Mouse (Mus musculus): ENCODE measurements around the gene Fam129b. TPM values are rescaled to one million over a fixed set of nuclear protein-coding genes. Genes with fewer than 3 reads are reported as not detected.
A peak's percentile ranks its signal among the peaks of the same experiment; 100 is the strongest.

The Fam129b gene
- polyA plus RNA-seq, 1 experiment from 2014 or later, result 11.8 TPM

GRCm38 (mm10) chr2:32968024-32968614, 92.2 kb downstream of the Fam129b start:
- Histone ChIP-seq H3K4me2 (ENCODE audit: low read depth, low read length) (peak overlapping the region; percentile 69), H3K36me3 (ENCODE audit: control insufficient read depth, insufficient read depth, low read length) (peaks cover 12% of the 10 kb centered on the region), H3K27me3 (ENCODE audit: control insufficient read depth, insufficient read depth, low read length) (no peaks in the 10 kb centered on the region), H3K27ac (ENCODE audit: low read depth, low read length) (peak overlapping the region; percentile 95; the same call in 1 of the 2 replicates), H3K9me3 (ENCODE audit: control insufficient read depth, low read length) (no peaks in the 10 kb centered on the region), H3K4me3 (ENCODE audit: low read depth, low read length) (no peak overlapping the region), H3K4me1 (ENCODE audit: control insufficient read depth, insufficient read depth, low read length) (peaks cover 14% of the 10 kb centered on the region), H3K9ac (replicated peaks; ENCODE audit: low read depth, low read length) (peak overlapping the region; percentile 78; the same call in 1 of the 2 replicates)
- WGBS, result 87% methylated on average over 9 of the region's 9 CpGs
- no peak for ATAC-seq (ENCODE audit: low read depth)

DNA sequence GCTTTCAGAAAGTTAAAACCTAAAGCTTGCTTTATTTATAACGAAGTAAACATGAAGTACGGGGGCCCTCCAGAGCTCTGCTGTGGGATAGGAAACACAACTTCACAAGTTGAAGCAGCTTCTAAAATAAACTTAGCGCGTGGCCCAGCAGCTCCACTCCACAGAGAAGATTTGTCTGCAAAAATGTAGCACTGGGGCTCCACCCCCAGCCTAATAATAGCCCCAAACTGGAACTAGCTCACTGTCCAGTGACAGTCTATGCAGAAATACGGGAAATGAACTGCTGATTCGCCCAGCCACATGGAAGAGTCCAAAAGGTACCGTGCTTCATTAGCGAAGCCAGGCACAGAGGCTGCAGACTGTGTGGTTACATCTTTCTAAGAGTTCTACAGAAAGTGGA, 93.4 kb downstream of the Fam129b start:
- no peak for ATAC-seq (ENCODE audit: low read depth)
- no peak overlapping the region for H3K4me2 ChIP-seq (ENCODE audit: low read depth, low read length)
- no peak overlapping the region for H3K4me3 ChIP-seq (ENCODE audit: low read depth, low read length)
- H3K36me3 ChIP-seq (ENCODE audit: control insufficient read depth, insufficient read depth, low read length), result peaks cover 11% of the 10 kb centered on the region; the same call in 1 of the 2 replicates
- WGBS, result 87% methylated on average over 8 of the region's 8 CpGs
- H3K9me3 ChIP-seq (ENCODE audit: control insufficient read depth, low read length), result no peaks in the 10 kb centered on the region
- no peaks in the 10 kb centered on the region for H3K27me3 ChIP-seq (ENCODE audit: control insufficient read depth, insufficient read depth, low read length)
- H3K9ac ChIP-seq (replicated peaks; ENCODE audit: low read depth, low read length), result no peak overlapping the region
- H3K27ac ChIP-seq (ENCODE audit: low read depth, low read length), result no peak overlapping the region
- peaks cover 11% of the 10 kb centered on the region for H3K4me1 ChIP-seq (ENCODE audit: control insufficient read depth, insufficient read depth, low read length)

DNA sequence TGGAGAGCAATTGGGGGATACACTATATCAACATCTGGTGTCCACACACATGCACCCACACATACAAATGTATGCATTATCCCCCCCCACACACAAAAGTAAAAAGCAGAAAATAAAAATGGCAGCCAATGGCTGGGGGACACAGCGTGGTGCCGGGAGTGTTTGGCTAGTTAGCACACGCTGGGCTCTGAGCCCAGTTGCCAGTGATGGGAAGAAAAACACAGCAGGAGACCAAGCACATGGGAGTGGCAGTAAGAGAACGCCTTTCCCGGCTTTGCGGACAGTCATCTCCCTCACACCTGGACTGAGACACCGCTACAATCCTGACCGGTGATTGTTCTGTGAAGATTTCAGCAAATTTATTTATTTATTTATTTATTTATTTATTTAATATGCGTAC, 95.3 kb downstream of the Fam129b start:
- no peak overlapping the region for H3K9ac ChIP-seq (replicated peaks; ENCODE audit: low read depth, low read length)
- WGBS, result 32% methylated on average over 9 of the region's 9 CpGs
- H3K4me3 ChIP-seq (ENCODE audit: low read depth, low read length), result no peak overlapping the region
- no peaks in the 10 kb centered on the region for H3K9me3 ChIP-seq (ENCODE audit: control insufficient read depth, low read length)
- H3K27ac ChIP-seq (ENCODE audit: low read depth, low read length), result no peak overlapping the region
- no peak overlapping the region for H3K4me2 ChIP-seq (ENCODE audit: low read depth, low read length)
- ATAC-seq (ENCODE audit: low read depth), result no peak
- H3K36me3 ChIP-seq (ENCODE audit: control insufficient read depth, insufficient read depth, low read length), result peaks cover 10% of the 10 kb centered on the region
- H3K4me1 ChIP-seq (ENCODE audit: control insufficient read depth, insufficient read depth, low read length), result peaks cover 9% of the 10 kb centered on the region
- no peaks in the 10 kb centered on the region for H3K27me3 ChIP-seq (ENCODE audit: control insufficient read depth, insufficient read depth, low read length)

- Histone ChIP-seq H3K4me1 (ENCODE audit: control insufficient read depth, insufficient read depth, low read length) (no peaks in the 10 kb centered on the region), H3K9ac (replicated peaks; ENCODE audit: low read depth, low read length) (no peak overlapping the region), H3K27me3 (ENCODE audit: control insufficient read depth, insufficient read depth, low read length) (no peaks in the 10 kb centered on the region), H3K9me3 (ENCODE audit: control insufficient read depth, low read length) (no peaks in the 10 kb centered on the region), H3K36me3 (ENCODE audit: control insufficient read depth, insufficient read depth, low read length) (peaks cover 13% of the 10 kb centered on the region), H3K4me2 (ENCODE audit: low read depth, low read length) (no peak overlapping the region), H3K4me3 (ENCODE audit: low read depth, low read length) (no peak overlapping the region), H3K27ac (ENCODE audit: low read depth, low read length) (no peak overlapping the region)
- 90% methylated on average over 8 of the region's 8 CpGs for WGBS
- ATAC-seq (ENCODE audit: low read depth), result no peak
Measured at GRCm38 (mm10) chr2:32974216-32974615, 98.3 kb downstream of the Fam129b start.

Other genes starting within 250 kb of the Fam129b start
- gene Eng, start 229.5 kb upstream of the Fam129b start, polyA plus RNA-seq (2014; fragmentation: Nextera tagmentation; extraction: Ambion mirVana), result 13.0 and 22.9 TPM in 2 replicates
- gene Fpgs, start 172.0 kb upstream of the Fam129b start, polyA plus RNA-seq (2014; fragmentation: Nextera tagmentation; extraction: Ambion mirVana), result 14.6 and 15.3 TPM in 2 replicates
- 54.4 and 57.5 TPM in 2 replicates for gene Cdk9, start 163.0 kb upstream of the Fam129b start, polyA plus RNA-seq (2014; fragmentation: Nextera tagmentation; extraction: Ambion mirVana)
- 41.2 and 51.2 TPM in 2 replicates for gene Sh2d3c, start 155.1 kb upstream of the Fam129b start, polyA plus RNA-seq (2014; fragmentation: Nextera tagmentation; extraction: Ambion mirVana)
- gene 6330409D20Rik, start 135.1 kb upstream of the Fam129b start, polyA plus RNA-seq (2014; fragmentation: Nextera tagmentation; extraction: Ambion mirVana), result 3.9 TPM in 2 replicates
- gene Tor2a, start 118.9 kb upstream of the Fam129b start, polyA plus RNA-seq (2014; fragmentation: Nextera tagmentation; extraction: Ambion mirVana), result 56.0 and 57.6 TPM in 2 replicates
- gene Ttc16, start 100.5 kb upstream of the Fam129b start, polyA plus RNA-seq (2014; fragmentation: Nextera tagmentation; extraction: Ambion mirVana), result 0.36 and 0.82 TPM in 2 replicates
- 3.7 and 4.8 TPM in 2 replicates for gene Ptrh1, start 100.3 kb upstream of the Fam129b start, polyA plus RNA-seq (2014; fragmentation: Nextera tagmentation; extraction: Ambion mirVana)
- gene Cfap157, start 91.7 kb upstream of the Fam129b start, polyA plus RNA-seq (2014; fragmentation: Nextera tagmentation; extraction: Ambion mirVana), result 0.48 TPM in 2 replicates
- gene Stxbp1, start 28.9 kb upstream of the Fam129b start, polyA plus RNA-seq (2014; fragmentation: Nextera tagmentation; extraction: Ambion mirVana), result 290 and 312 TPM in 2 replicates
- 99.4 and 113 TPM in 2 replicates for gene Rpl12, start 85.4 kb downstream of the Fam129b start, polyA plus RNA-seq (2014; fragmentation: Nextera tagmentation; extraction: Ambion mirVana)
- 19.3 and 22.8 TPM in 2 replicates for gene Lrsam1, start 85.5 kb downstream of the Fam129b start, polyA plus RNA-seq (2014; fragmentation: Nextera tagmentation; extraction: Ambion mirVana)
- 17.6 and 21.2 TPM in 2 replicates for gene Slc2a8, start 106.0 kb downstream of the Fam129b start, polyA plus RNA-seq (2014; fragmentation: Nextera tagmentation; extraction: Ambion mirVana)

Data from neural tube, embryonic 14.5 days (tissue).